Mouse (Mus musculus) forebrain, embryonic 15.5 days (tissue): ENCODE data around the gene Nrap. TPM values are rescaled to one million over a fixed set of nuclear protein-coding genes. Genes with fewer than 3 reads are reported as not detected.

Source experiments
- ATAC-seq: fragments of 200-750 bp; cut with Nextera tagmentation; replicated peaks from 2 replicates; pipeline ENCODE4 v1.8.0; 2017; ENCODE audit warnings: mild to moderate bottlenecking, moderate TSS enrichment, moderate library complexity
- H3K27ac ChIP-seq: fragments of 300-500 bp; sonication (generic); replicated peaks from 2 replicates; pipeline ENCODE4 v1.5.1; 2015; ENCODE audit warnings: mild to moderate bottlenecking, inconsistent platforms
- H3K27me3 ChIP-seq: fragments of 300-500 bp; sonication (generic); 2 replicates; pipeline ENCODE4 v1.6.1; 2015; ENCODE audit warnings: inconsistent platforms
- H3K36me3 ChIP-seq: fragments of 300-500 bp; sonication (generic); 2 replicates; pipeline ENCODE4 v1.6.1; 2015; ENCODE audit warnings: mild to moderate bottlenecking, inconsistent platforms
- H3K4me1 ChIP-seq: fragments of 300-500 bp; sonication (generic); 2 replicates; pipeline ENCODE4 v1.6.1; 2015; ENCODE audit warnings: inconsistent platforms
- H3K4me2 ChIP-seq: fragments of 300-500 bp; sonication (generic); replicated peaks from 2 replicates; pipeline ENCODE4 v1.6.1; 2015; ENCODE audit warnings: mild to moderate bottlenecking, inconsistent platforms
- H3K4me3 ChIP-seq: fragments of 300-500 bp; sonication (generic); 2 replicates; pipeline ENCODE4 v1.5.1; 2015; ENCODE audit warnings: mild to moderate bottlenecking, inconsistent platforms
- H3K9ac ChIP-seq: fragments of 300-500 bp; sonication (generic); replicated peaks from 2 replicates; pipeline ENCODE4 v1.6.1; 2015; ENCODE audit warnings: mild to moderate bottlenecking, inconsistent platforms
- H3K9me3 ChIP-seq: fragments of 300-500 bp; sonication (generic); 2 replicates; pipeline ENCODE4 v1.6.1; 2016; ENCODE audit warnings: inconsistent platforms
- WGBS: fragments of 180-500 bp; shearing (Covaris S2); methylation state at CpG from one replicate; pipeline ENCODE4 v1.1.7; 2015; ENCODE audit warnings: mixed read lengths; 5-methylcytosine and 5-hydroxymethylcytosine counted together
- polyA plus RNA-seq: library from polyadenylated mRNA; unstranded; fragments of >200 nt; fragmentation: Nextera tagmentation; extraction: Ambion mirVana; gene quantifications from 2 replicates; pipeline ENCODE4 v1.2.1, GENCODE M21; 2015

Nrap gene
- polyA plus RNA-seq, 1 experiment from 2014 or later = 0.45 TPM

DNA sequence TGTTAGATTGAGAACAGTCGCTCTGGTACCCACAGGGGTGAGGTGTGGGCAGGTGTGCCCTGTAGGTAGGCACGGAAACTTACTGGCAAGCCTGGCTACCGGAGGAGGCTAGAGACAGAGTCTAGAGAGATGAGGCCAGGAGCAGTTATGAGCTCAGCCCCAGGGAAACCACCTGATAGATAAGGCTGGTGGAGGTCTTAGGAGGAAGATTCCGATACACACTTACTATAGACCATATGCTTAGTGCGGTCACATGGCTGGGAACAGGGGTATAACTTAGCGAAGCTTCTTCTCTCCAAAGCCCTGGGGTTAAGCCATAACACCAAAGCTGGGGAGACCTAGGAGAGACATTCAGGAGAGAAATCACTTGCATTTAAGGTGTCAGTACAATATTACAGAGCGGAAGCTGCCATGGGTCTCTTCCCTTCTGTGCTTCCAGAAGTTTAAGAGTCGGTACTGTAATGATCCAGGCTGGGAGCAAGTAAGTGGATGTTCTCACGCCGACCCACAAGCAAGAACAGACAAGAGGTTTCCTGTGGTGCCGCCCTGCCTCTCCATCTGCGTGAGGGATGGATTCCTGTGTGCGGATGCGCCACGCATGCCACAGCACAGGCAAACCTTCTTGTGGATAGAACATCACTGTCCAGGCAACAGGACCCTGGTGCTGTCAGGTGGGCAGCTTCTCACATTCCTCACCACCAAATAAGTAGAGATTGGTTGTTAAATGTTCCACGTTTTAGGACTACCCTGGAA lies 5.5 kb upstream of the Nrap start:
- Histone ChIP-seq H3K4me1 (peaks cover 13% of the 10 kb centered on the region), H3K9me3 (no peaks in the 10 kb centered on the region), H3K36me3 (no peaks in the 10 kb centered on the region), H3K27me3 (peaks cover 13% of the 10 kb centered on the region; the same call in 1 of the 2 replicates), H3K27ac (no peak overlapping the region), H3K9ac (no peak overlapping the region), H3K4me3 (no peak overlapping the region), H3K4me2 (no peak overlapping the region)
- ATAC-seq = no peak
- WGBS = 92% methylated on average over 16 of the region's 16 CpGs

DNA sequence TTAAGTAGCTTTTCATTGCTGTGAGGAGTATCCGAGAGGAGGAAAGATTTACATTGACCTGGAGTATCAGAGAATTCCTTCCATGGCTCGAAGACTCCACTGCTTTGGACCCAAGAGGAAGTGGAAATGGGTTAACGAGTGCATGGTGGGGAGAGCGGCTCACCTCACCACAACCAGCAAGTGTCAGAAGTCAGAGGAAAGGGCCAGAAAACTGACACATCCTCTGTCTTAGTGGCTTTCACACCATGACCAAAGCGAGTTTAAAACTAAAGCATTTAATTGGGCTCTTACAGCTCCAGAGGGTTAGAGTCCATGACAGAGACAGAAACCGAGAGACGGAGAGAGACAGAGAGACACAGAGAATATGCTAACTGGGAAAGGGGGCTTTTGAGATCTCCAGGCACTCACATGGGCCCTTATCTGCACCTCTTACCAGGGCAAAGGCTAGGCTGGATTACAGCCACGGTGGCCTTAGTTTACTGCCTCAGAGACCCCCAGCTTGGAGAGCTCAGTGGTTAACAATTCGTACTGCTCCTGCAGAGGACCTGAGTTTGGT lies 3.6 kb upstream of the Nrap start:
- Histone ChIP-seq H3K4me2 (no peak overlapping the region), H3K4me3 (no peak overlapping the region), H3K27me3 (peaks cover 13% of the 10 kb centered on the region; the same call in 1 of the 2 replicates), H3K36me3 (no peaks in the 10 kb centered on the region), H3K27ac (no peak overlapping the region), H3K9me3 (no peaks in the 10 kb centered on the region), H3K4me1 (peaks cover 13% of the 10 kb centered on the region), H3K9ac (no peak overlapping the region)
- no peak for ATAC-seq
- 87% methylated on average over 9 of the region's 9 CpGs for WGBS

DNA sequence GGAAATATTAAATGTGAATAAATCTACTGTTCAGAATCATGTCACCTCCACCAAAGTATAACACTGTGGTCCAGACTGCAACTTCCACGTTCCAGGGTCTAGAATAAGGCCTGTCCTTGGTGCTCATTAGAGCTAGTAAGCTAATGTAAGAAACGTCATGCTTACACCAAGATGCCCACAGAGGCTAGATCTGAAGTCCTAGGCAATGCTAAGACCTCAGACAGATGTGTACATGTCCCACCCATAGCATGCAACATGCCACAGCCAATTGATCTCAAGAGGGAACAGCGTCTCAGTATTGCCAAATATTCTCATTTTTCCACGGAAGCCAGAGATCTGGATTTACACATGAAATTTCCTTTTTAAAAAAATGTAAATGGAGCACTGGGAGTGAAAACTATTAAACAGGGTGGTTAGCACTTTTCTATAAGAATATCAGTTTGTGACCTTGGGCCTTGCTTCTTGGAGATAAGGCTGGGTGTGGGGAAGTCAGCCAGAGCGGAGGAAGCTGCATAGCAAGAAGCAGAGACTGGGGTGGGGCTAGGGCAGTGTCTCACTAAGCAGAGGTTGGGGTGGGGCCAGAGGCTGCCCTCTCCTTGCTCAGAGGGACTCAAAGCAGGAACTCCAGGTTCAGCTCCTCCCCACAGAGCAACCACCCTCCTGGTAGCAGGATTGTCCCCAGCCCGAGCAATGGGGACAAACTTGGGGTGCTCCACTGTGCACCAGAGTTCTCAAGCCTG lies 1.6 kb upstream of the Nrap start:
- Histone ChIP-seq H3K4me3 (no peak overlapping the region), H3K9me3 (no peaks in the 10 kb centered on the region), H3K4me1 (peaks cover 5% of the 10 kb centered on the region), H3K36me3 (no peaks in the 10 kb centered on the region), H3K27me3 (peaks cover 13% of the 10 kb centered on the region; the same call in 1 of the 2 replicates), H3K4me2 (no peak overlapping the region), H3K9ac (no peak overlapping the region), H3K27ac (no peak overlapping the region)
- WGBS = 80% methylated on average over 6 of the region's 6 CpGs
- no peak for ATAC-seq

DNA sequence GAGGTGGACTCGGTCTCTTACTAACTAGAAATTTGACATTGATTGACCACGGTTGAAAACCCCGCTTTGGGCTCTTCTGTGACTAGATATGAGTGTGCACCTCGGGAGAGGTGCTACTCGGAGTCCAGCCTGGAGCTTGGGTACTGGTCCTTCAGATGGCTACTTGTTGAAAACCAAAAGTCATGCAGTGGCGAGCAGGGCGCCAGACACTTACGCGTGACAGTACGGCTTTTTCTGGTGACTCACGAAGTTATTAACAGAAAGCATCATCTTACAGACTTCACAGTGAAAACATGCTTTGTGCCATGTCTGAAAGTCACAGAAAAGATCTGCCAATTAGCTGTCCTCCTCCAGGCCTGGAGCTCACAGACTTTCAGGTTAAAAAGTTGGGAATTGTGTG lies 661 bp downstream of the Nrap start:
- 93% methylated on average over 11 of the region's 11 CpGs for WGBS
- ATAC-seq = no peak
- Histone ChIP-seq H3K27ac (no peak overlapping the region), H3K9me3 (no peaks in the 10 kb centered on the region), H3K4me1 (no peaks in the 10 kb centered on the region), H3K4me2 (no peak overlapping the region), H3K27me3 (no peaks in the 10 kb centered on the region), H3K36me3 (no peaks in the 10 kb centered on the region), H3K9ac (no peak overlapping the region), H3K4me3 (no peak overlapping the region)

DNA sequence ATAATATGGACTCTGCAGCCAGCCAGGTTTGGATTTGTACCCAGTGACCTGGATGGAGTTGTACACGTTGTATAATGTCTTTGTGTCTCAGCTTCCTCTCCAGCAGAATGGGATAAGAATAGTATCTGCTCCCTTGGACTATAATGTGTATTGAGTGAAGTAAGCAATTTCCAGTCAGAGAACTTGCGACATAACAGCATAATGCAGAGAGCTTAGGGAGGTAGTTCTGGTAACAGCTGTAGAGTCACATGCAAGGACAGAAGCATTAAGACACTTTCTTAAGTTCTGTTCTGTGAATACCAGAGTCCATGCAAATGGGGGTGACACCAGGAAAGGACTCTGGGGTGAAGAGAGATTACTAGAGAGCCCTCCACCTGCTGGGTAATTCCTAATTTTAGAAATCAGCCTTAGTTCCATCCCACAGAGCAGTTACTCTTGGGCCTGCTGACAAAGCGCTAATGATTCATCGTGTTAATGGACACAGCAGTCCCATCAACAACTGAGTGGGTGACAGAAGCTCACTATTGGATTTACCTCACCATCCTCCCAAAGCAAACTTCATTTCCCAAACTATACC lies 2.0 kb downstream of the Nrap start:
- H3K9me3 ChIP-seq = no peaks in the 10 kb centered on the region
- no peaks in the 10 kb centered on the region for H3K36me3 ChIP-seq
- no peak overlapping the region for H3K9ac ChIP-seq
- ATAC-seq = no peak
- no peaks in the 10 kb centered on the region for H3K27me3 ChIP-seq
- no peaks in the 10 kb centered on the region for H3K4me1 ChIP-seq
- no peak overlapping the region for H3K4me2 ChIP-seq
- WGBS = 86% methylated on average over 4 of the region's 4 CpGs
- H3K27ac ChIP-seq = no peak overlapping the region
- no peak overlapping the region for H3K4me3 ChIP-seq

DNA sequence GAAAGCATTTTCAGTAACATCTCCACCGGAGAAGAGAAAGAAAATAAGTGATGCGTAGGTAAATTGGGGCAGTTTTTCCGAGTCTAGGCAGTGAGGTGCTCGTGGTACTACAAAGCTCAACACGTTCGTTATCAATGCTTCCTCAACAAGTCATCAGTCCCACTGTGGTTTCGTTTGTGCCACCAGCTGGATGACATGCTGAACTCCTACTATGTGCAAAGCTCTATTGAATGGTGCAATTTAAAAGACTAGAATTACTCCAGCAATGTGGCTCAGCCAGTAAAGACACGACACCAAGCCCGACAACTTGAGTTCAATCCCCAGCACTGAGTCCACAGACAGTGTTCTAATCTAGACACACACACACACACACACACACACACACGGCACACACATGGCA lies 3.7 kb downstream of the Nrap start:
- Histone ChIP-seq H3K4me2 (no peak overlapping the region), H3K27ac (no peak overlapping the region), H3K9me3 (no peaks in the 10 kb centered on the region), H3K4me3 (no peak overlapping the region), H3K27me3 (no peaks in the 10 kb centered on the region), H3K9ac (no peak overlapping the region), H3K4me1 (no peaks in the 10 kb centered on the region), H3K36me3 (no peaks in the 10 kb centered on the region)
- WGBS = 79% methylated on average over 10 of the region's 10 CpGs
- no peak for ATAC-seq

DNA sequence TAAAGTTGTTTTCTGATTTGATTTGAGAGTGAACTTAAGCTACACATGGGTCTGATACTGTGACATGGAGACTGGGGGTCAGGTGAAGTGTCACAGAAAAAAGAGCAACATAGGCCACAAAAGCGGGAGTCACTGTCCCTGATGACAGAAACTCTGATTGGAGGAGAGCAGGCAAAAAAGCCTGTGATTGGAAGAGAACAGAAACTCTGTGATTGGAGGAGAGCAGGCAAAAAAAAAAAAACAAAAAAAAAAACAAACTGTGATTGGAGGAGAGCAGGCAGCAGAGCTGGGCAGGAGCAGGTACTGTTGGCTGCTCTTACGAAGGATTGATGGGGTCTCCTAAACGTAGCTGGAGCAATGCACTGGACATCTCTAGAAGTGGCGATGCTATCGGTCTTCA lies 4.3 kb downstream of the Nrap start:
- no peak overlapping the region for H3K9ac ChIP-seq
- ATAC-seq = no peak
- H3K27ac ChIP-seq = no peak overlapping the region
- H3K4me3 ChIP-seq = no peak overlapping the region
- no peak overlapping the region for H3K4me2 ChIP-seq
- no peaks in the 10 kb centered on the region for H3K4me1 ChIP-seq
- 83% methylated on average over 5 of the region's 5 CpGs for WGBS
- H3K27me3 ChIP-seq = no peaks in the 10 kb centered on the region
- H3K36me3 ChIP-seq = no peaks in the 10 kb centered on the region
- H3K9me3 ChIP-seq = no peaks in the 10 kb centered on the region

DNA sequence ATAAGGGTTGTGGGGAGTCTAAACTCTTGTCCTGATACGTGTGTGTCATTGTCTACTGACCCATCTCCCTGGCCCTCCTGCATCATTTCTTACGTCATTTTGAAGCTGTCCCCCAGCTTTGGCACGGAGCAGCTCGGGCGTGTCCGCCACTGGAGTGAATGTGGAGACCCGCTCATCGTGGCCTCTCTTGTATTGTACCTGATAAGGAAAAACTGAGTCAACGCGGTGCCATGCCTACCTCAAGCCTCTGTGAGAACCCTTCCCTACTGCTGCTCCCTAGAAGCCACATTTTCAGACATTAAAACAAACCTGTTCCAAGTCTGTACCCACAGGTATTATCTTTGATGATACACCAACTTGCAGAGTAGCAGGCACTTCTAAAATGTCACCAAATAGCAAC lies 8.4 kb downstream of the Nrap start:
- Histone ChIP-seq H3K36me3 (no peaks in the 10 kb centered on the region), H3K9me3 (no peaks in the 10 kb centered on the region), H3K27me3 (no peaks in the 10 kb centered on the region), H3K4me2 (no peak overlapping the region), H3K9ac (no peak overlapping the region), H3K4me3 (no peak overlapping the region), H3K4me1 (no peaks in the 10 kb centered on the region), H3K27ac (no peak overlapping the region)
- no peak for ATAC-seq
- WGBS = 91% methylated on average over 10 of the region's 10 CpGs

DNA sequence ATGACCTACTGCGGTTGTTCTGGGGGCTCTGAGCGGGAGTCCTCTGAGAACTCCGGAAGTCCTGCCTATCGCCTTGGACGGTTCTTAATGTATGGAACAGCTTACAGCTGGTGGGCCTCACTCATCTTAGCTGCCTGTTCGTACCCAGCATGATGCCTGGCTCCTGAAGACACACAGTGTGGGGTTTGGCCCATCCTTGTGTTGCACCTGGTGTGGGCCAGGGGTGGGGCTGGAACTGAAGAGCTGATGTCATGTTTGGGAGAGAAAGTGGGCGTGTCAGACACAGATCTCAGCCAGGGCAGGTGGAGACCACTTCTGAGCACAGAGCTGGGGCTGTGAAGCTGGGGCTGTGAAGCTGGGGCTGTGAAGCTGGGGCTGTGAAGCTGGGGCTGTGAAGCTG lies 9.5 kb downstream of the Nrap start:
- WGBS = 86% methylated on average over 7 of the region's 7 CpGs
- H3K9ac ChIP-seq = no peak overlapping the region
- H3K27me3 ChIP-seq = no peaks in the 10 kb centered on the region
- H3K4me1 ChIP-seq = no peaks in the 10 kb centered on the region
- ATAC-seq = no peak
- H3K4me2 ChIP-seq = no peak overlapping the region
- H3K36me3 ChIP-seq = no peaks in the 10 kb centered on the region
- H3K27ac ChIP-seq = no peak overlapping the region
- no peaks in the 10 kb centered on the region for H3K9me3 ChIP-seq
- H3K4me3 ChIP-seq = no peak overlapping the region

DNA sequence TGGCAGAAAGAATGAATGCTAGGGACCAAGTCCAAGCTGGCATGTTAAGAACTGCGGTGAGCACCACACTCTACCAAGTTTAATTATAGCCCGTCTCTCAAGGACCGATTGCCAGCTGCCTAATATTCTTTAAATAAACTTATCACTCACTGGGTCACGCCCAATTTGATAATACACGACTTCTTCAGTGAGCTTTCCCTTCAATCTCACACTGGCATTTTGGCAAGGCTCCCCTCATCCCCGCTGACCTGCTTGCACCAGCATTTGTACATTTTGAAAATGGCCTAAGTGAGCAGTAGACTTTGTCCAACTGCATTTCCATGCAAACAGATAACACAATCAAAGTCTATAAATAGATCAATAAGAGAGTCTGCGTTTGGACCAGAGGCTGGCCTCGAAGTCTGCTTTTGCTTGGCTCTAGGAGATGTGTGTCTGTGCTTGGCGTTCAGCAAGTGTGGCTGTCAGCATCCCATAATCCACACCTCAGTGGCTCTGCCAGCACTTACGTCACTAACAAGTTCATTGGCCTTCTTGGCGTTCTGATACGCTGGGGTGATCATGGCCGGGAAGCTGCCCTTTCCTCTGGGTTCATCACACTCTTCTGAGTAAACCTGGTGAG lies 11.2 kb downstream of the Nrap start:
- H3K9ac ChIP-seq = no peak overlapping the region
- no peak overlapping the region for H3K27ac ChIP-seq
- H3K4me2 ChIP-seq = no peak overlapping the region
- 77% methylated on average over 13 of the region's 13 CpGs for WGBS
- ATAC-seq = no peak
- H3K4me3 ChIP-seq = no peak overlapping the region
- H3K9me3 ChIP-seq = no peaks in the 10 kb centered on the region
- no peaks in the 10 kb centered on the region for H3K27me3 ChIP-seq
- H3K36me3 ChIP-seq = no peaks in the 10 kb centered on the region
- H3K4me1 ChIP-seq = no peaks in the 10 kb centered on the region

DNA sequence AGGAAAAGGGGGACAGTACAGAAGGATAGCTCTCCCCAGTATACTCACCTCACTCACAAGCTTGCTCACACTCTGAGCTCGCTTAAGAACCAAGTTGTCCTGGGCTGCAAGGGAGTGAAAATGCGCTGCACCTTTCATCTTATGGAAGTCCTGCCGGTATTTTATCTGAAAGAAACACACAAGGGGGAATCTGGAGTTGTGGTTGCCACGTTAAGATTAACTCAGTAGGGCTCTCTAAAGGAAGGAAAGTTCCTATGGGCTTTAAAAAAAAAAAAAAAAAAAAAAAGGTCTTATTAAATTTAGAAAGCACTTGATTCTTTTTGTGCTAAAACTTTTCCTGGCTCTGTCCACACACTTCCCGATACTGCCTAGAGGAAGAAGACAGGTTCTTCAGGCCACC lies 11.8 kb downstream of the Nrap start:
- Histone ChIP-seq H3K27me3 (no peaks in the 10 kb centered on the region), H3K4me2 (no peak overlapping the region), H3K9ac (no peak overlapping the region), H3K9me3 (no peaks in the 10 kb centered on the region), H3K4me3 (no peak overlapping the region), H3K36me3 (no peaks in the 10 kb centered on the region), H3K4me1 (no peaks in the 10 kb centered on the region), H3K27ac (no peak overlapping the region)
- no peak for ATAC-seq
- 82% methylated on average over 5 of the region's 5 CpGs for WGBS

DNA sequence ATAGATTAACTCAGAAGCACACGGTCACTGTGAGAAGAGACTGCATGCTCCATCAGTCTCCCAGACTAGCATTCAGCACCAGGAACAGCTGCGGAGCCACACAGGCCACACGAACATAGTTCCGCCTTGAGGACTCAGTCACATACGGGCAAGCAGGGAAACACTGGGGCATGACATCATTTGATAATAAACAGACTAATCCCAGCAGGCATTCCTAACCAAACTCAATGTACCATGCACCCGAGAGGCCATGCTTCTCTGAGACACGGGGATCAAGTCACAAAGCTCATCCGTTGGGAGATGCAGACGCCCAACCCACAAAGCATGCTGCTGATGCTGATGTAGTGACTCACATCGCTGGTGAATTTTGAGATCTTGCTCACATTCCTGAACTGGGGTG lies 15.8 kb downstream of the Nrap start:
- Histone ChIP-seq H3K9ac (no peak overlapping the region), H3K9me3 (no peaks in the 10 kb centered on the region), H3K4me2 (no peak overlapping the region), H3K36me3 (no peaks in the 10 kb centered on the region), H3K4me1 (no peaks in the 10 kb centered on the region), H3K27ac (no peak overlapping the region), H3K4me3 (no peak overlapping the region), H3K27me3 (no peaks in the 10 kb centered on the region)
- ATAC-seq = no peak
- 82% methylated on average over 10 of the region's 10 CpGs for WGBS
